Mouse (Mus musculus) heart, adult 2 months (tissue): ENCODE data around the gene Tesk2.

Source experiments
- CTCF ChIP-seq: fragments of 200-600 bp; IDR thresholded peaks from 2 replicates; pipeline ENCODE4 v1.8.1; 2022; ENCODE audit warnings: antibody characterized with exemption, mild to moderate bottlenecking, moderate library complexity
- EP300 ChIP-seq: fragments of 200-500 bp; IDR thresholded peaks from 2 replicates; pipeline ENCODE4 v1.6.1; 2011; ENCODE audit warnings: low read depth, low read length, control low read depth; ENCODE audit not compliant: insufficient read depth

GRCm38 (mm10) chr4:116796442-116797110, 75.8 kb downstream of the Tesk2 start:
- TF ChIP-seq CTCF (no peak), EP300 (no peak)
